Mouse (Mus musculus): Measurements from ENCODE around the gene Ermard.

DNA sequence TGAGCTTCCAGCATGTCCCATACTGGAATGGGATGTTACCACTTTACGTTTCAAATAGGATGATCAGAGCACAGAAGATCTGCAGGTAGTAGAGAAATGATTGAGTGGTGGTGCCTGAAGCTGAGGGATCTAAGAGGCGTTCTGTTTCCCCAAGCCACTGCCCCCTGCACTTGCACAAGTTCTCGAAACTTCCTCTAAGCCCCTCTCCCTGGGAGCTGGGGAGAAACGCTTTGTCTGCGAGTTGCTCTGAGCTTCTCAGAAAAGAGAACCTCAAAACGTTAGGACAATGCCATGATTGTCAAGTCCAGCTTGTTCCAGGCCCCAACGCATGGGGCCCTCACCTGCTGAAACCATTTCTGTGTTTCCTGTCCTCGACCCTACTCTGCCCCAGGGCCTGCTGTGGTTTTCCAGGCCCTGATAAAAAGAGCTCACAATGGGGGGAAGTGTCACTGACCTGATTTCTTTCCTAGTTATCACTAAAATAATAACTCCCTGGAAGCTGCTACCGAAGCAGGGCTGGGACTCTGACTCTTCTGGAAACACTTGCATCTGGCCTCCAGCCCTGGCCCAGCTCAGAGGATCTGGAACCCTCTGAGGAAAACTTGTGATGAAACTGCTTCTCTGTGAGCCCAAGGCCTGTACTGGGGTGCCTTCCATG lies 88.8 kb downstream of the Ermard start:
- no peak for TF ChIP-seq CTCF (IDR thresholded peaks at IDR 0.05; ENCODE audit: low read depth, low read length)
- no peak for TF ChIP-seq POLR2A (IDR thresholded peaks at IDR 0.05; ENCODE audit: borderline replicate concordance, low read depth, low read length)

All from bone marrow macrophage, adult 2 months (primary cell).